Mouse (Mus musculus) embryonic facial prominence, embryonic 14.5 days (tissue): Measurements from ENCODE around the gene Gm21987. TPM values are rescaled to one million over a fixed set of nuclear protein-coding genes. Genes with fewer than 3 reads are reported as not detected.

Source experiments
- ATAC-seq: fragments of 200-750 bp; cut with Nextera tagmentation; 2 replicates; pipeline ENCODE4 v1.8.0; 2017; ENCODE audit warnings: low read depth, moderate number of reproducible peaks, moderate TSS enrichment
- DNase-seq: peaks from one replicate; pipeline ENCODE4 v3.0.0-alpha.2; 2015; ENCODE audit warnings: low spot score
- H3K27ac ChIP-seq: fragments of 300-500 bp; sonication (generic); replicated peaks from 2 replicates; pipeline ENCODE4 v1.5.1; 2014; ENCODE audit warnings: low read depth, mild to moderate bottlenecking, low read length, moderate library complexity
- H3K27me3 ChIP-seq: fragments of 300-500 bp; sonication (generic); replicated peaks from 2 replicates; pipeline ENCODE4 v1.6.1; 2014; ENCODE audit warnings: low read length; ENCODE audit not compliant: control insufficient read depth, insufficient read depth
- H3K36me3 ChIP-seq: fragments of 300-500 bp; sonication (generic); 2 replicates; pipeline ENCODE4 v1.6.1; 2014; ENCODE audit warnings: low read length, mixed read lengths; ENCODE audit not compliant: control insufficient read depth, insufficient read depth
- H3K4me1 ChIP-seq: fragments of 300-500 bp; sonication (generic); 2 replicates; pipeline ENCODE4 v1.6.1; 2014; ENCODE audit warnings: antibody characterized with exemption, low read length; ENCODE audit not compliant: control insufficient read depth, insufficient read depth
- H3K4me2 ChIP-seq: fragments of 300-500 bp; sonication (generic); 2 replicates; pipeline ENCODE4 v1.6.1; 2014; ENCODE audit warnings: low read depth, mild to moderate bottlenecking, low read length, moderate library complexity, mixed read lengths
- H3K4me3 ChIP-seq: fragments of 300-500 bp; sonication (generic); 2 replicates; pipeline ENCODE4 v1.5.1; 2014; ENCODE audit warnings: low read depth, mild to moderate bottlenecking, low read length
- H3K9ac ChIP-seq: fragments of 300-500 bp; sonication (generic); 2 replicates; pipeline ENCODE4 v1.6.1; 2014; ENCODE audit warnings: low read depth, mild to moderate bottlenecking, low read length, moderate library complexity, mixed read lengths
- H3K9me3 ChIP-seq: fragments of 300-500 bp; sonication (generic); 2 replicates; pipeline ENCODE4 v1.6.1; 2016; ENCODE audit warnings: low read length; ENCODE audit not compliant: control insufficient read depth
- WGBS: fragments of 180-500 bp; shearing (Covaris S2); extraction: QIAGEN DNeasy Blood & Tissue Kit; methylation state at CpG from one replicate; pipeline ENCODE4 v1.1.7; 2014; 5-methylcytosine and 5-hydroxymethylcytosine counted together
- polyA plus RNA-seq: library from polyadenylated mRNA; unstranded; fragments of >200 nt; fragmentation: Nextera tagmentation; extraction: Ambion mirVana; gene quantifications from 2 replicates; pipeline ENCODE4 v1.2.1, GENCODE M21; 2014

Gm21987 gene
- polyA plus RNA-seq, 1 experiment from 2014 or later: not detected

- H3K4me2 ChIP-seq: no peak overlapping the region
- no peak for ATAC-seq
- H3K4me3 ChIP-seq: no peak overlapping the region
- no peak for DNase-seq
- H3K36me3 ChIP-seq: no peaks in the 10 kb centered on the region
- WGBS: 95% methylated on average over 8 of the region's 8 CpGs
- no peaks in the 10 kb centered on the region for H3K9me3 ChIP-seq
- H3K27me3 ChIP-seq: no peaks in the 10 kb centered on the region
- H3K4me1 ChIP-seq: no peaks in the 10 kb centered on the region
- no peak overlapping the region for H3K9ac ChIP-seq
- H3K27ac ChIP-seq: no peak overlapping the region
These were observed 61.6 kb downstream of the Gm21987 start for GRCm38 (mm10) chr16:38408416-38408815.

Other genes starting within 250 kb of the Gm21987 start
- not detected in 2 replicates for gene Nr1i2, start 52.2 kb upstream of the Gm21987 start, polyA plus RNA-seq
- 0.62 and 1.8 TPM in 2 replicates for gene Maats1, start 4.9 kb upstream of the Gm21987 start, polyA plus RNA-seq
- 133 and 168 TPM in 2 replicates for gene Cox17, start within 50 bp of the Gm21987 start, polyA plus RNA-seq
- gene Popdc2, start 15.2 kb downstream of the Gm21987 start, polyA plus RNA-seq: 7.6 and 12.8 TPM in 2 replicates
- gene Pla1a, start 86.1 kb downstream of the Gm21987 start, polyA plus RNA-seq: 0.58 and 1.1 TPM in 2 replicates
- 95.5 and 106 TPM in 2 replicates for gene Adprh, start 105.7 kb downstream of the Gm21987 start, polyA plus RNA-seq
- 0.46 and 0.47 TPM in 2 replicates for gene Cd80, start 108.5 kb downstream of the Gm21987 start, polyA plus RNA-seq
- 18.5 and 19.2 TPM in 2 replicates for gene Timmdc1, start 175.6 kb downstream of the Gm21987 start, polyA plus RNA-seq
- gene Poglut1, start 203.2 kb downstream of the Gm21987 start, polyA plus RNA-seq: 51.4 and 57.3 TPM in 2 replicates
- gene Tmem39a, start 211.7 kb downstream of the Gm21987 start, polyA plus RNA-seq: 148 and 155 TPM in 2 replicates